Mouse (Mus musculus): ENCODE results near the gene Mlip. TPM values are rescaled to one million over a fixed set of nuclear protein-coding genes. Genes with fewer than 3 reads are reported as not detected.

The Mlip gene
- polyA plus RNA-seq, 1 experiment from 2014 or later = 17.1 TPM

DNA sequence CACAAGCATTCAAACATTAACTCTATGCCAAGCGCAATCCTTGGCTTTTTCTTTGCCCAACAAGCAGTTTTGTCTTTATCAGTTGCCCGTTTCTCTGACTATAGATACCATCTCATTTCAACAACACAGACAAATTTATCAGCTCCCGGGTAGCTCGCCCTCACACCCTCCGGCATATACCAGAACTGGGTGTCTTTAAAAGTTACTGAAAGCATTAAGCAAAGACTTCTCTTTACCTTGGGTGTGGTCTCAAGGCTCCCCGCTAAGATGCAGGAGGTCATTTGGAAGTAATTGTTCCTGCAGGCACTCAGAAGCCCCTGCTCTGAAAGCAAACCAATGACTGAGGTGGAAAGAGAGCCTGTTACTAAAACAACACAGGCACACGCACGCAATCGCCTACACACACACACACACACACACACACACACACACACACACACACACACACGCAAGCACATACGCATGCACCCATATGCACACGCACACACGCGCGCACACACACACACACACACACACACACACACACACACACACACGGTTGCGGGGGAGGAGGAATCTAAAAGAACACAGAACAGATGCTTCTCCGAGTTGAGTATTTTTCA lies 101.2 kb downstream of the Mlip start:
- DNase-seq (ENCODE audit: low spot score) (no peak), ATAC-seq (ENCODE audit: low read depth) (no peak)
- H3K4me2 ChIP-seq (ENCODE audit: low read depth, low read length) = no peak overlapping the region
- H3K4me3 ChIP-seq (ENCODE audit: low read depth, low read length) = no peak overlapping the region
- H3K9me3 ChIP-seq (ENCODE audit: control insufficient read depth, low read length) = no peaks in the 10 kb centered on the region
- H3K27me3 ChIP-seq (replicated peaks; ENCODE audit: control insufficient read depth, insufficient read depth, low read length) = no peaks in the 10 kb centered on the region
- H3K4me1 ChIP-seq (ENCODE audit: control insufficient read depth, insufficient read depth, low read length) = no peaks in the 10 kb centered on the region
- H3K9ac ChIP-seq (ENCODE audit: low read depth, low read length) = no peak overlapping the region
- no peaks in the 10 kb centered on the region for H3K36me3 ChIP-seq (ENCODE audit: control insufficient read depth, insufficient read depth, low read length)
- no peak overlapping the region for H3K27ac ChIP-seq (replicated peaks; ENCODE audit: low read depth, low read length)
- WGBS = 78% methylated on average over 17 of the region's 18 CpGs

DNA sequence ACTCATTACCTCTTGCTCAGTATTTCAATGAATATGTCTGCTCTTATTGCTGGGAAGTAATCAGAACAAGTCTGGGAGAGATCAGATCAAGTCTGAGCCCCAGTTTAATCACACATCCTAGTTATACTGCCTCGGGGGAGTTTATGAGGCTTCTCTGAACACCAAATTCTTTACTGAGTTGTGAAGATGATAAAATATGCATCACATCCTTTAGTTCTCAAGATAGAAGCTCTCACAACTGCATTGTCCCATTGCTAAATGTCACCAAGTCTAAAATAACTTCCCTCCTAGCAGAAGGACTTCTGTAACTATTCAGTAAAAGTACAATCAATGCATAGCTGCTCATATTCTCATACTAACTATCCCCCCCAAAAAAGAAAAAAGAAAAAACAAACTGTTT lies 154.5 kb downstream of the Mlip start:
- no peak for ATAC-seq (ENCODE audit: low read depth)
- DNase-seq (ENCODE audit: low spot score) = no peak
- Histone ChIP-seq H3K27me3 (replicated peaks; ENCODE audit: control insufficient read depth, insufficient read depth, low read length) (no peaks in the 10 kb centered on the region), H3K4me3 (ENCODE audit: low read depth, low read length) (no peak overlapping the region), H3K4me2 (ENCODE audit: low read depth, low read length) (no peak overlapping the region), H3K9ac (ENCODE audit: low read depth, low read length) (no peak overlapping the region), H3K9me3 (ENCODE audit: control insufficient read depth, low read length) (no peaks in the 10 kb centered on the region), H3K4me1 (ENCODE audit: control insufficient read depth, insufficient read depth, low read length) (no peaks in the 10 kb centered on the region), H3K27ac (replicated peaks; ENCODE audit: low read depth, low read length) (no peak overlapping the region), H3K36me3 (ENCODE audit: control insufficient read depth, insufficient read depth, low read length) (no peaks in the 10 kb centered on the region)
- 67% methylated on average over 1 of the region's 1 CpGs for WGBS

DNA sequence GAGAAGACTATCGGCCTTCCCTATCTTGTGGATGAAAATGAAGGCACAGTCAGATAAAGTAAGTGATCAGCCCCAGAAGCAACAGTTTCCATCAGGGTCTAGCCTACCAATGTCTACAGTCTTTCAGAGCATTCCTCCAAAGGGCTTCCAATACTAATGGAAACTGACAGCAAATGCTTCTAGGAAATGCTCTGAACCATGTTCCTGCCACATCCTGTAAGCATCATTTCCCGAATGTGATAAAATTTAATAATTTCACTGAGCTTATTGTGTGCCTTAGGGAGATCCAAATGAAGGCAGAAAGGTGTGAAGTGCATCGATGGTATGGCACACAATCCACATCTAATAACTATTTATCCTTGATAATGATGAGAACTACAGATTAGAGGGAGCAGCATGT lies 173.3 kb downstream of the Mlip start:
- no peaks in the 10 kb centered on the region for H3K36me3 ChIP-seq (ENCODE audit: control insufficient read depth, insufficient read depth, low read length)
- WGBS = 82% methylated on average over 3 of the region's 3 CpGs
- no peak overlapping the region for H3K9ac ChIP-seq (ENCODE audit: low read depth, low read length)

DNA sequence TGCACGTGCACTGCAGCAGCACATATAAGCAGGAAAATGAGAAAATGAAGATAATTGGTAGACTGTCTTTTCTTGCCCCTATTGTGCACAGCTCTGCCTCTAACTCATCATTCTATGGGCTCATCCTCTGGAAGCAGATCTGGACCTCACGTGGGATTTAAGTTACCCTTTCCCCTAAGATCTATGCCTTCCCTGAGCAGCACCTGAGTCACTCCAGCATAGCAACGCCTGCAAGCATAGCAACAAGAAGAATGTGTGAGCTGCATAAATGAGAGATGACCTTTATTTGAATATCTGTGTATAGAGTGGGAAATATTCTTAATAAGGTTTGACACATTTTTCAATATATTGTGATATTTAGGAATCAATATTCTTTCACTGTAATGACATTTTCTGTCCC lies 176.9 kb downstream of the Mlip start:
- H3K4me2 ChIP-seq (ENCODE audit: low read depth, low read length) = no peak overlapping the region
- H3K4me3 ChIP-seq (ENCODE audit: low read depth, low read length) = no peak overlapping the region
- H3K27ac ChIP-seq (replicated peaks; ENCODE audit: low read depth, low read length) = no peak overlapping the region
- peak; percentile 33; the same call in 1 of the 2 replicates for ATAC-seq (ENCODE audit: low read depth)
- H3K36me3 ChIP-seq (ENCODE audit: control insufficient read depth, insufficient read depth, low read length) = no peaks in the 10 kb centered on the region
- 71% methylated on average over 3 of the region's 3 CpGs for WGBS
- no peak for DNase-seq (ENCODE audit: low spot score)
- H3K27me3 ChIP-seq (replicated peaks; ENCODE audit: control insufficient read depth, insufficient read depth, low read length) = no peaks in the 10 kb centered on the region
- no peaks in the 10 kb centered on the region for H3K9me3 ChIP-seq (ENCODE audit: control insufficient read depth, low read length)
- no peak overlapping the region for H3K9ac ChIP-seq (ENCODE audit: low read depth, low read length)
- H3K4me1 ChIP-seq (ENCODE audit: control insufficient read depth, insufficient read depth, low read length) = no peaks in the 10 kb centered on the region

More for the DNA sequence above, 173.3 kb downstream of the Mlip start:
- H3K27ac ChIP-seq (replicated peaks; ENCODE audit: low read depth, low read length) = no peak overlapping the region
- no peak overlapping the region for H3K4me2 ChIP-seq (ENCODE audit: low read depth, low read length)
- no peaks in the 10 kb centered on the region for H3K27me3 ChIP-seq (replicated peaks; ENCODE audit: control insufficient read depth, insufficient read depth, low read length)
- no peaks in the 10 kb centered on the region for H3K9me3 ChIP-seq (ENCODE audit: control insufficient read depth, low read length)
- H3K4me1 ChIP-seq (ENCODE audit: control insufficient read depth, insufficient read depth, low read length) = no peaks in the 10 kb centered on the region
- ATAC-seq (ENCODE audit: low read depth) = no peak
- peak; percentile 13 for DNase-seq (ENCODE audit: low spot score)
- H3K4me3 ChIP-seq (ENCODE audit: low read depth, low read length) = no peak overlapping the region

DNA sequence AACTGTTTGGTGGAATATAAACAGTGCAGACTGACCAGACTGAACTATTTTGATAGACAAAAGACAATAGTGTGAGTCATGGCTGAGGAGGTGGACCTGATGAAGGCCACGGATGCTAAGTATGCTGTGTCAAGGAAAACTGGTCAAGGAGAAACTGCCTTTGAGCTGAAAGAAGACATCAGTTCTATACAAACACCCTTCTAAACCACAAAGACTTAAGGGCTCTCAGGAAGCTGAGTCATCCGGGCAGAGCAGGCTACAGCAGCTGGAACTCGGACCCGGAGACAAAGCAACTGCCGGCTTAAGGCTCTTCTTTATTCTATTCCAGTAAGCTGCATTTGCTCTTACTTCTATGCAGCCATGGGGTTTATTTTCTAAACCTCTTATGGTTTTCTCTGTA lies 180.7 kb downstream of the Mlip start:
- no peak for ATAC-seq (ENCODE audit: low read depth)
- Histone ChIP-seq H3K27me3 (replicated peaks; ENCODE audit: control insufficient read depth, insufficient read depth, low read length) (no peaks in the 10 kb centered on the region), H3K4me1 (ENCODE audit: control insufficient read depth, insufficient read depth, low read length) (no peaks in the 10 kb centered on the region), H3K27ac (replicated peaks; ENCODE audit: low read depth, low read length) (no peak overlapping the region), H3K4me3 (ENCODE audit: low read depth, low read length) (no peak overlapping the region), H3K4me2 (ENCODE audit: low read depth, low read length) (no peak overlapping the region), H3K36me3 (ENCODE audit: control insufficient read depth, insufficient read depth, low read length) (no peaks in the 10 kb centered on the region), H3K9ac (ENCODE audit: low read depth, low read length) (no peak overlapping the region), H3K9me3 (ENCODE audit: control insufficient read depth, low read length) (no peaks in the 10 kb centered on the region)
- no peak for DNase-seq (ENCODE audit: low spot score)
- 82% methylated on average over 5 of the region's 5 CpGs for WGBS

DNA sequence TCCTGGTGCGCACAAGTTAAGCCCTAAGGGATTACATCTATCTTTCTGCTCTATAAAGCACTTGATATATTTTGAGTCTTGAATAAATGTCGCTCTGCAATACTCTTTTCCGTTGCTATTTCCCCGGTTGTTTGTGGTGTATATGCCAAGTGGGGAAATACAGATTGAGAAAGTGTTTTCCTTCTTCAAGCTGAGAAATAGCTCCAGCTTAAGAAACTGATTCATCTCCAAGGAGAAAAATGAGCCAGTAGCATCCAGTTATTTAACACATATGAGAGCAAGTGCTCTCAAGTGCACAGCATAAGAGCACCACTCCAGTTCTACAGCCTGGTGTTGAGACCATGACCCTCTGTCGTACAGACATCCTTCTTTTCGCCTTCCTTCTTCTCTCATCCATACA lies 186.9 kb downstream of the Mlip start:
- no peaks in the 10 kb centered on the region for H3K36me3 ChIP-seq (ENCODE audit: control insufficient read depth, insufficient read depth, low read length)
- H3K9me3 ChIP-seq (ENCODE audit: control insufficient read depth, low read length) = no peaks in the 10 kb centered on the region
- H3K27ac ChIP-seq (replicated peaks; ENCODE audit: low read depth, low read length) = no peak overlapping the region
- DNase-seq (ENCODE audit: low spot score) (no peak), ATAC-seq (ENCODE audit: low read depth) (no peak)
- no peaks in the 10 kb centered on the region for H3K27me3 ChIP-seq (replicated peaks; ENCODE audit: control insufficient read depth, insufficient read depth, low read length)
- no peak overlapping the region for H3K4me2 ChIP-seq (ENCODE audit: low read depth, low read length)
- no peaks in the 10 kb centered on the region for H3K4me1 ChIP-seq (ENCODE audit: control insufficient read depth, insufficient read depth, low read length)
- H3K4me3 ChIP-seq (ENCODE audit: low read depth, low read length) = no peak overlapping the region
- 71% methylated on average over 6 of the region's 6 CpGs for WGBS
- no peak overlapping the region for H3K9ac ChIP-seq (ENCODE audit: low read depth, low read length)

DNA sequence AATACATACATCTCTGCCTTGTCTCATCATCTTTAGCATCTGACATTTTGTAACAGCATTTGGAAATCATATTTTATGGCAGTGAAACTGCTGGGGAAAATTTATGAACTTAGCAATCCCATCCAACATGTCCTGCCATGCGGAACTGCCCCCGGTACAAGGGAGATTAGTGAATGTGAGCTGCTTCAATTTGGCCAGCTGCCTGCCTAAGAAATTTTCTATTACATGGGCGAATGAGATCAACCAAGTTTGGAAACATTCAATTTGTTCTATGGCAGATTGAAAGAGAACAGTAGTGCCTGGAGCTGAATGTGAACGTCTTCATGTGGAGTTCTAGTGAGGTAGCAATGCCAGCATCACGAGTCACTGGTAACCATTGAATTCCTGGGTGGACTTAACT lies 191.0 kb downstream of the Mlip start:
- Histone ChIP-seq H3K27me3 (replicated peaks; ENCODE audit: control insufficient read depth, insufficient read depth, low read length) (no peaks in the 10 kb centered on the region), H3K9me3 (ENCODE audit: control insufficient read depth, low read length) (no peaks in the 10 kb centered on the region), H3K4me2 (ENCODE audit: low read depth, low read length) (no peak overlapping the region), H3K36me3 (ENCODE audit: control insufficient read depth, insufficient read depth, low read length) (no peaks in the 10 kb centered on the region), H3K9ac (ENCODE audit: low read depth, low read length) (no peak overlapping the region), H3K4me3 (ENCODE audit: low read depth, low read length) (no peak overlapping the region), H3K4me1 (ENCODE audit: control insufficient read depth, insufficient read depth, low read length) (no peaks in the 10 kb centered on the region), H3K27ac (replicated peaks; ENCODE audit: low read depth, low read length) (no peak overlapping the region)
- DNase-seq (ENCODE audit: low spot score) = no peak
- ATAC-seq (ENCODE audit: low read depth) = no peak
- 64% methylated on average over 5 of the region's 5 CpGs for WGBS

DNA sequence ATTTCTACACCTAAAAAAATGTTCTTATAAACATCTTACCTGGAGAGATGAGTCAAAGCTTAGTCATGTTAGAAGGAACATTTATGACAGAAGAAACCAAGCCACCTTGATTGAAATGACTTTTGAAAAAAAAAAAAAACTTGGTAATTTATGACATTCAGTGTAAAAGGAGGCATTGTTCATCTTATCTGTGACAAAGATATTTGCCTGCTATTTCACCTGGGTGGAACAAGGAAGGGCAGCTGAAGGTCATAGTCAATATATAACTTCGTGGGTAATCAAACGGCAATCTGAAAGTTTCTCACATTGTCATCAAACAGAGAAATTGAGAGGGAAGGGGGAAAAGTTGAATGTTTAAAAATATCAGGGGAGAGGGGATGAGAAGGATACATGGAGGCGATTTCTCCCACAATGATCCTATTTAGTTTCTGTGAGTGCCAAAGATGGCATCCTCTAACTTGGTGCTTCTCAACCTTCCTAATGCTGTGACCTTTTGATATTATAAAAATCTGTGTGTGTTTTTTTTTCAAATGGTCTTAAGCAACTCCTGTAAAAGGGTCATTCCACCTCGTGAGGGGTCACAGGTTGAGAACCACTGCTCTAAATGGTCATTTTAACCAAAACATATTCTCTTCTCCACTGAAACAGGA lies 192.4 kb downstream of the Mlip start:
- DNase-seq (ENCODE audit: low spot score) (no peak), ATAC-seq (ENCODE audit: low read depth) (no peak)
- H3K36me3 ChIP-seq (ENCODE audit: control insufficient read depth, insufficient read depth, low read length) = no peaks in the 10 kb centered on the region
- no peak overlapping the region for H3K4me3 ChIP-seq (ENCODE audit: low read depth, low read length)
- H3K9me3 ChIP-seq (ENCODE audit: control insufficient read depth, low read length) = no peaks in the 10 kb centered on the region
- no peak overlapping the region for H3K9ac ChIP-seq (ENCODE audit: low read depth, low read length)
- no peak overlapping the region for H3K4me2 ChIP-seq (ENCODE audit: low read depth, low read length)
- WGBS = 73% methylated on average over 4 of the region's 4 CpGs
- no peak overlapping the region for H3K27ac ChIP-seq (replicated peaks; ENCODE audit: low read depth, low read length)
- H3K4me1 ChIP-seq (ENCODE audit: control insufficient read depth, insufficient read depth, low read length) = no peaks in the 10 kb centered on the region
- no peaks in the 10 kb centered on the region for H3K27me3 ChIP-seq (replicated peaks; ENCODE audit: control insufficient read depth, insufficient read depth, low read length)
